Mouse (Mus musculus) heart, postnatal 0 days (tissue): ENCODE results near the gene Bst2. TPM values are rescaled to one million over a fixed set of nuclear protein-coding genes. Genes with fewer than 3 reads are reported as not detected.
A peak's percentile ranks its signal among the peaks of the same experiment; 100 is the strongest.

Source experiments
- ATAC-seq: fragments of 200-750 bp; cut with Nextera tagmentation; 2 replicates; pipeline ENCODE4 v1.8.0; 2017; ENCODE audit warnings: low read depth, moderate number of reproducible peaks, moderate library complexity; ENCODE audit not compliant: insufficient read depth
- DNase-seq: peaks from one replicate; pipeline ENCODE4 v3.0.0-alpha.2; 2016; ENCODE audit warnings: low spot score
- H3K27ac ChIP-seq: fragments of 300-500 bp; sonication (generic); 2 replicates; pipeline ENCODE4 v1.5.1; 2014; ENCODE audit warnings: low read depth, mild to moderate bottlenecking
- H3K27me3 ChIP-seq: fragments of 300-500 bp; sonication (generic); 2 replicates; pipeline ENCODE4 v1.6.1; 2014; ENCODE audit warnings: low read length, mixed read lengths; ENCODE audit not compliant: control insufficient read depth, insufficient read depth
- H3K36me3 ChIP-seq: fragments of 300-500 bp; sonication (generic); replicated peaks from 2 replicates; pipeline ENCODE4 v1.6.1; 2014; ENCODE audit warnings: low read length, mixed read lengths; ENCODE audit not compliant: control insufficient read depth, insufficient read depth
- H3K4me1 ChIP-seq: fragments of 300-500 bp; sonication (generic); 2 replicates; pipeline ENCODE4 v1.6.1; 2014; ENCODE audit warnings: antibody characterized with exemption; ENCODE audit not compliant: control insufficient read depth, insufficient read depth
- H3K4me2 ChIP-seq: fragments of 300-500 bp; sonication (generic); 2 replicates; pipeline ENCODE4 v1.6.1; 2014; ENCODE audit warnings: low read depth, mild to moderate bottlenecking, low read length, moderate library complexity
- H3K4me3 ChIP-seq: fragments of 300-500 bp; sonication (generic); 2 replicates; pipeline ENCODE4 v1.5.1; 2014; ENCODE audit warnings: low read depth, low read length
- H3K9ac ChIP-seq: fragments of 300-500 bp; sonication (generic); replicated peaks from 2 replicates; pipeline ENCODE4 v1.6.1; 2014; ENCODE audit warnings: low read depth, low read length, mixed read lengths
- H3K9me3 ChIP-seq: fragments of 300-500 bp; sonication (generic); replicated peaks from 2 replicates; pipeline ENCODE4 v1.6.1; 2016; ENCODE audit warnings: low read length; ENCODE audit not compliant: control insufficient read depth
- CTCF ChIP-seq: IDR thresholded peaks from 2 replicates; pipeline ENCODE4 v1.5.1; 2016; ENCODE audit warnings: antibody characterized with exemption, control low read depth, low read depth
- EP300 ChIP-seq: IDR thresholded peaks from 2 replicates; pipeline ENCODE4 v1.6.1; 2016; ENCODE audit warnings: antibody characterized with exemption, low read depth
- WGBS: fragments of 180-500 bp; shearing (Covaris S2); extraction: QIAGEN DNeasy Blood & Tissue Kit; methylation state at CpG from one replicate; pipeline ENCODE4 v1.1.7; 2014; 5-methylcytosine and 5-hydroxymethylcytosine counted together
- polyA plus RNA-seq: library from polyadenylated mRNA; unstranded; fragments of >200 nt; fragmentation: Nextera tagmentation; extraction: Ambion mirVana; gene quantifications from 2 replicates; pipeline ENCODE4 v1.2.1, GENCODE M21; 2015
- total RNA-seq: library from RNA; depleted of rRNA; stranded (reverse); fragments of >200 nt; gene quantifications from 2 replicates; pipeline ENCODE4 v1.2.3, GENCODE M21; 2014; ENCODE audit warnings: low replicate concordance

Gene Bst2
- total and polyA plus RNA-seq, 2 experiments from 2014 or later, result 43.3 to 101 TPM

GRCm38 (mm10) chr8:71497077-71497645 lies 40.1 kb downstream of the Bst2 start:
- Histone ChIP-seq H3K9me3 (no peaks in the 10 kb centered on the region), H3K4me3 (no peak overlapping the region), H3K4me2 (no peak overlapping the region), H3K36me3 (peaks cover 7% of the 10 kb centered on the region), H3K9ac (no peak overlapping the region), H3K27ac (0 out of 2 replicates have a peak overlapping the region, but pooled peaks have one; percentile 54), H3K4me1 (peaks cover 44% of the 10 kb centered on the region), H3K27me3 (no peaks in the 10 kb centered on the region)
- no peak for TF ChIP-seq CTCF
- TF ChIP-seq EP300, result no peak
- no peak for ATAC-seq
- 96% methylated on average over 1 of the region's 1 CpGs for WGBS
- DNase-seq, result no peak

- H3K4me3 ChIP-seq, result no peak overlapping the region
- WGBS, result 22% methylated on average over 11 of the region's 11 CpGs
- peak; percentile 62 for ATAC-seq
- TF ChIP-seq EP300, result 0 out of 2 replicates have a peak, but pooled peaks have one; percentile 76
- peak; percentile 31 for TF ChIP-seq CTCF
- H3K36me3 ChIP-seq, result peaks cover 13% of the 10 kb centered on the region
- H3K4me1 ChIP-seq, result peaks cover 44% of the 10 kb centered on the region
- H3K27ac ChIP-seq, result peak overlapping the region; percentile 54
- H3K9ac ChIP-seq, result no peak overlapping the region
- H3K9me3 ChIP-seq, result no peaks in the 10 kb centered on the region
- peak; percentile 80 for DNase-seq
- no peak overlapping the region for H3K4me2 ChIP-seq
- no peaks in the 10 kb centered on the region for H3K27me3 ChIP-seq
Measured at GRCm38 (mm10) chr8:71496481-71496880, 40.8 kb downstream of the Bst2 start.

- peaks cover 20% of the 10 kb centered on the region for H3K36me3 ChIP-seq
- H3K4me1 ChIP-seq, result peaks cover 44% of the 10 kb centered on the region
- ATAC-seq (no peak), DNase-seq (no peak)
- H3K9ac ChIP-seq, result no peak overlapping the region
- H3K27ac ChIP-seq, result peak overlapping the region; percentile 54
- no peaks in the 10 kb centered on the region for H3K9me3 ChIP-seq
- H3K27me3 ChIP-seq, result no peaks in the 10 kb centered on the region
- no peak overlapping the region for H3K4me2 ChIP-seq
- 65% methylated on average over 5 of the region's 5 CpGs for WGBS
- TF ChIP-seq EP300 (no peak), CTCF (no peak)
- no peak overlapping the region for H3K4me3 ChIP-seq
Measured at GRCm38 (mm10) chr8:71495811-71496210, 41.4 kb downstream of the Bst2 start.

- peak overlapping the region; percentile 24; the same call in 1 of the 2 replicates for H3K4me3 ChIP-seq
Measured at GRCm38 (mm10) chr8:71495039-71495438, 42.2 kb downstream of the Bst2 start.

GRCm38 (mm10) chr8:71488454-71488853 lies 48.8 kb downstream of the Bst2 start:
- H3K9me3 ChIP-seq, result no peaks in the 10 kb centered on the region
- ATAC-seq, result peak; percentile 85
- DNase-seq, result peak; percentile 93
- TF ChIP-seq EP300 (no peak), CTCF (no peak)
- H3K4me2 ChIP-seq, result peak overlapping the region; percentile 98
- no peaks in the 10 kb centered on the region for H3K27me3 ChIP-seq
- WGBS, result 0% methylated on average over 22 of the region's 22 CpGs
- peaks cover 10% of the 10 kb centered on the region for H3K4me1 ChIP-seq
- peaks cover 23% of the 10 kb centered on the region for H3K36me3 ChIP-seq
- H3K27ac ChIP-seq, result peak overlapping the region; percentile 90
- H3K9ac ChIP-seq, result peak overlapping the region; percentile 69
- peak overlapping the region; percentile 89 for H3K4me3 ChIP-seq

More at GRCm38 (mm10) chr8:71495039-71495438, 42.2 kb downstream of the Bst2 start:
- TF ChIP-seq CTCF, result peak; percentile 78
- TF ChIP-seq EP300, result no peak
- WGBS, result 8% methylated on average over 15 of the region's 16 CpGs
- Histone ChIP-seq H3K9ac (no peak overlapping the region), H3K27me3 (no peaks in the 10 kb centered on the region), H3K4me2 (peak overlapping the region; percentile 50), H3K4me1 (peaks cover 44% of the 10 kb centered on the region), H3K36me3 (peaks cover 23% of the 10 kb centered on the region), H3K9me3 (no peaks in the 10 kb centered on the region), H3K27ac (peak overlapping the region; percentile 54)
- DNase-seq (peak; percentile 79), ATAC-seq (peak; percentile 73)
